Mouse (Mus musculus) forebrain, embryonic 11.5 days (tissue): ENCODE results near the gene Ppp1r18. TPM values are rescaled to one million over a fixed set of nuclear protein-coding genes. Genes with fewer than 3 reads are reported as not detected.
"Not testable (repeated sequence)": the region's sequence is repeated elsewhere in the genome, so short reads cannot be mapped to it uniquely, and the experiment has no call there.

ENCODE experiments used
- ATAC-seq: fragments of 200-750 bp; cut with Nextera tagmentation; replicated peaks from 2 replicates; pipeline ENCODE4 v1.8.0; 2017; ENCODE audit warnings: moderate TSS enrichment; ENCODE audit not compliant: low FRiP score
- DNase-seq: peaks from one replicate; pipeline ENCODE4 v3.0.0-alpha.2; 2017; ENCODE audit warnings: low spot score
- H3K27ac ChIP-seq: fragments of 300-500 bp; sonication (generic); 2 replicates; pipeline ENCODE4 v1.5.1; 2014; ENCODE audit warnings: low read depth, low read length
- H3K27me3 ChIP-seq: fragments of 300-500 bp; sonication (generic); 2 replicates; pipeline ENCODE4 v1.6.1; 2014; ENCODE audit warnings: mild to moderate bottlenecking, low read length, mixed read lengths; ENCODE audit not compliant: control insufficient read depth, insufficient read depth
- H3K36me3 ChIP-seq: fragments of 300-500 bp; sonication (generic); 2 replicates; pipeline ENCODE4 v1.6.1; 2014; ENCODE audit warnings: mild to moderate bottlenecking, low read length, moderate library complexity, mixed read lengths; ENCODE audit not compliant: control insufficient read depth, insufficient read depth
- H3K4me1 ChIP-seq: fragments of 300-500 bp; sonication (generic); replicated peaks from 2 replicates; pipeline ENCODE4 v1.6.1; 2014; ENCODE audit warnings: low read length, mixed read lengths; ENCODE audit not compliant: control insufficient read depth, insufficient read depth
- H3K4me2 ChIP-seq: fragments of 300-500 bp; sonication (generic); 2 replicates; pipeline ENCODE4 v1.6.1; 2014; ENCODE audit warnings: low read depth, mild to moderate bottlenecking, low read length, moderate library complexity, mixed read lengths; ENCODE audit not compliant: severe bottlenecking
- H3K4me3 ChIP-seq: fragments of 300-500 bp; sonication (generic); 2 replicates; pipeline ENCODE4 v1.5.1; 2014; ENCODE audit warnings: low read depth, low read length
- H3K9ac ChIP-seq: fragments of 300-500 bp; sonication (generic); 2 replicates; pipeline ENCODE4 v1.6.1; 2014; ENCODE audit warnings: low read length
- H3K9me3 ChIP-seq: fragments of 300-500 bp; sonication (generic); 2 replicates; pipeline ENCODE4 v1.6.1; 2016; ENCODE audit warnings: low read length, mixed read lengths; ENCODE audit not compliant: control insufficient read depth
- WGBS: fragments of 180-500 bp; shearing (Covaris S2); extraction: QIAGEN DNeasy Blood & Tissue Kit; methylation state at CpG from one replicate; pipeline ENCODE4 v1.1.7; 2014; 5-methylcytosine and 5-hydroxymethylcytosine counted together
- polyA plus RNA-seq: library from polyadenylated mRNA; unstranded; fragments of >200 nt; fragmentation: Nextera tagmentation; extraction: Ambion mirVana; gene quantifications from 2 replicates; pipeline ENCODE4 v1.2.1, GENCODE M21; 2014

Gene Ppp1r18
- polyA plus RNA-seq, 1 experiment from 2014 or later = 25.1 TPM

DNA sequence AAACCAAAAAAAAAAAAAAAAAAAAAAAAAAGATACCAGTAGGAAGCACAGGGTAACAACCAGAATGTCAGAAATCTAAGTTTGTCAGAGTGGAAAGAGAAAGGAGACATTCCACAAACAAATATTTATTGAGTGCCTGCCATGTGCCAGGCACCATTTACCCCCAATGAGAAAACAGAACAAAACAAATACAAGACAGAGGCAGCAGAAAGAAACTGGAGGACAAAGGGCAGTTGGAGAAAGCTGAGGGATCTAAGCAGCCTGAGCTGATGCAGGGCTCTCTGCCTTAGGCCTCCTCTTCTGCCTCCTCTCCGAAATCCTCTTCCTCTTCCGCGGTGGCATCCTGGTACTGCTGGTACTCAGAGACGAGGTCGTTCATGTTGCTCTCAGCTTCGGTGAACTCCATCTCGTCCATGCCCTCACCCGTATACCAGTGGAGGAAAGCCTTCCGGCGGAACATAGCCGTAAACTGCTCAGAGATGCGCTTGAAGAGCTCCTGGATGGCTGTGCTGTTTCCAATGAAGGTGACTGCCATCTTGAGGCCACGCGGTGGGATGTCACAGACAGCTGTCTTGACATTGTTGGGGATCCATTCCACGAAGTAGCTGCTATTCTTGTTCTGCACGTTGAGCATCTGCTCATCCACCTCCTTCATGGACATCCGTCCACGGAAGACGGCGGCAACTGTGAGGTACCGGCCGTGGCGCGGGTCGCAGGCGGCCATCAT lies 30.5 kb upstream of the Ppp1r18 start:
- 82% methylated on average over 26 of the region's 26 CpGs for WGBS
- H3K36me3 ChIP-seq = peaks cover 24% of the 10 kb centered on the region
- no peak for ATAC-seq

DNA sequence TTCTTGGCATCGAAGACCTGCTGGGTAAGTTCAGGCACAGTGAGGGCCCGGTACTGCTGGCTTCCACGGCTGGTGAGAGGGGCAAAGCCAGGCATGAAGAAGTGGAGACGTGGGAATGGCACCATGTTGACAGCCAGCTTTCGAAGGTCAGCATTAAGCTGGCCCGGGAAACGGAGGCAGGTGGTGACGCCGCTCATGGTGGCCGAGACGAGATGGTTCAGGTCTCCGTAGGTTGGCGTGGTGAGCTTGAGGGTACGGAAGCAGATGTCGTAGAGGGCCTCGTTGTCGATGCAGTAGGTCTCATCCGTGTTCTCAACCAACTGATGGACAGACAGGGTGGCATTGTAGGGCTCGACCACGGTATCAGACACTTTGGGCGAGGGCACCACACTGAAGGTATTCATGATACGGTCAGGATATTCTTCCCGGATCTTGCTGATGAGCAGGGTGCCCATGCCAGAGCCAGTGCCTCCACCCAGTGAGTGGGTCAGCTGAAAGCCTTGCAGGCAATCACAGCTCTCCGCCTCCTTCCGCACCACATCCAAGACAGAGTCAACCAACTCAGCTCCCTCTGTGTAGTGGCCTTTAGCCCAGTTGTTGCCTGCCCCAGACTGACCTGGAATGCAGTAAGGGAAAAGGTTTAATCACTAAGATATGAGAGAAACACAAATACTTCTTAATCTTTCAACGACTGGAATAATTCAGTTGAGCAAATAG lies 29.8 kb upstream of the Ppp1r18 start:
- Histone ChIP-seq H3K27me3 (no peaks in the 10 kb centered on the region), H3K36me3 (peaks cover 24% of the 10 kb centered on the region), H3K4me3 (peak overlapping the region; percentile 76), H3K9me3 (no peaks in the 10 kb centered on the region), H3K9ac (peak overlapping the region; percentile 94; the same call in 1 of the 2 replicates), H3K4me1 (peaks cover 18% of the 10 kb centered on the region), H3K27ac (no peak overlapping the region), H3K4me2 (peak overlapping the region; percentile 83)
- ATAC-seq (no peak), DNase-seq (no peak)
- 80% methylated on average over 26 of the region's 26 CpGs for WGBS

More for the DNA sequence above, 30.5 kb upstream of the Ppp1r18 start:
- H3K4me1 ChIP-seq = peaks cover 22% of the 10 kb centered on the region
- H3K27ac ChIP-seq = no peak overlapping the region
- peak overlapping the region; percentile 76 for H3K4me3 ChIP-seq
- H3K9me3 ChIP-seq = no peaks in the 10 kb centered on the region
- H3K9ac ChIP-seq = peak overlapping the region; percentile 39
- H3K27me3 ChIP-seq = no peaks in the 10 kb centered on the region
- DNase-seq = no peak
- peak overlapping the region; percentile 83 for H3K4me2 ChIP-seq

DNA sequence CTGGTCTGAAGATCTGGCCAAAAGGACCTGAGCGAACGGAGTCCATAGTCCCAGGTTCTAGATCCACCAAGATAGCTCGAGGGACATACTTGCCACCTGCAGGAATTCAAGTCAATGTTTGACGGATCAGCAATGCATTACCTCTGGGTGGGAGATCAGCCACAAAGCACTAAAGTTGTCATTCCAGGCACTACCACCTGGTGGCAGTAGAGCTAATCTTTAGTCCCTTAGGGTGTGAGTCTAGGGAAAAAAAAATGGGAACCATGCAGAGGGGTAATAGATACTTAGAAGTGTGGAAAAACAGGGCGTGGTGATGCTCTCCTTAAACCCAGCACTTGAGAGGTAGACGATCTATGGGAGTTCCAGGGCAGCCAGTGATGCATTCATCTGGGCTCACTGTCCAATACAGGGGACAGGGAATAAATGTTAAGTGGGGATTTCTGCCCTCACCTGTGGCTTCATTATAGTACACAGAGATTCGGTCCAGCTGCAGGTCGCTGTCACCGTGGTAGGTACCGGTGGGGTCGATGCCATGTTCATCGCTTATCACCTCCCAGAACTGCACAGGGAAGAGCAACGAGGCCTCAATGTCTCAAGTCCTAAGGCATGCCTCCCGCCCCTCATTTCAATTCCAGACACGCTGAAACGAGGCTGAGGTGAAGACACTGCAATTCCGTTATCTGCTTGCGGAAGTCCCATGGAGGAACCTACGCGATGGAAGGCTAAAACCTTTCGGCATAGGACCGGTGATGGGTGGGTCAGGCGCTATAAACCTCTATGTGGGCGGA lies 29.0 kb upstream of the Ppp1r18 start:
- DNase-seq (peak; percentile 89), ATAC-seq (no peak)
- peak overlapping the region; percentile 94 for H3K9ac ChIP-seq
- no peaks in the 10 kb centered on the region for H3K9me3 ChIP-seq
- no peaks in the 10 kb centered on the region for H3K27me3 ChIP-seq
- 9% methylated on average over 24 of the region's 24 CpGs for WGBS
- H3K4me3 ChIP-seq = peak overlapping the region; percentile 76
- peak overlapping the region; percentile 97 for H3K27ac ChIP-seq
- H3K4me1 ChIP-seq = peaks cover 18% of the 10 kb centered on the region
- peak overlapping the region; percentile 83 for H3K4me2 ChIP-seq
- H3K36me3 ChIP-seq = peaks cover 24% of the 10 kb centered on the region

DNA sequence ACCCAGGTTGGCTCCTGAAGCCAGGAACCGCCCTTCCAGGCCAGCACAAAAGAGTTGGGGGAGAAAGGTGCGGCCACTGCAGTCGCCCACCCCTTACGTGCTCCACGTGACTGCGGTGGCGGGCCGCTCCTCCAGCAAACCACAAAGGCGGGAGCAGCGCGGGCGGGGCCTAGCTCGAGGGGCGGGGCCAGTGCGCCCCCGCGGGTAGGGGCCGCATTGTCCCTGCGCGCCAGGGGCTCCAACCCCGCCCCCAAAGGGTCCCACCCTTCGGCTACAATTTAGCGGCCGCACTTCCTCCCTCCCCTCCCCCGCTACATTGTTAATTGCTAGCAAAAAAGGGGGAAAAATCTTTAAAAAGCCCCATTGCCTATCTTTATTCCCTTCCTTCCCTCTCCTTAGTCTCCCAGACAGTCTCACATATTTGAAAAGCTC lies 28.4 kb upstream of the Ppp1r18 start:
- Histone ChIP-seq H3K27me3 (no peaks in the 10 kb centered on the region), H3K4me2 (peak overlapping the region; percentile 83), H3K36me3 (peaks cover 24% of the 10 kb centered on the region), H3K9ac (peak overlapping the region; percentile 94), H3K9me3 (no peaks in the 10 kb centered on the region), H3K4me3 (peak overlapping the region; percentile 76), H3K27ac (peak overlapping the region; percentile 97), H3K4me1 (peaks cover 18% of the 10 kb centered on the region)
- WGBS = 1% methylated on average over 23 of the region's 25 CpGs
- ATAC-seq = peak; percentile 42
- peak; percentile 98 for DNase-seq

DNA sequence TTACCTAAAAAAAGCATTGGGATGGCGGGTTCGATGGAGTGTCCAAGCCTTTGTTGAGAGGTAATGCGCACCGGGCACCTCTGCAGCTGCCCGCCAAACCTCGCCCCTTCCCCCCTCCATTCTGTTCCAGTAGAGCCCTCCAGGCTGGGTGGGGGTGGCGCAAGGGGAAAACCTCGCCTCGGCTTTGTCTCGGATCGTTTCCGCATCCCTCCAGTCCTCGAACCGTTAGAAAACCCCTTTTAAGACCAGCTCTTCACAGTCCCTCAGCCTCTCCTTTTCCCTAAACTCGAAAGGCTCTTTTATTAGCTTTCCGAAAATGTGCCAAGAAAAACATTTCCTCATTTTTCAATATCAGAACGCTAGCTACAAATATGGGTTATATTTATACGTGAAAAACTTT lies 27.9 kb upstream of the Ppp1r18 start:
- DNase-seq (peak; percentile 88), ATAC-seq (peak; percentile 18; the same call in 1 of the 2 replicates)
- no peaks in the 10 kb centered on the region for H3K27me3 ChIP-seq
- H3K9ac ChIP-seq = peak overlapping the region; percentile 94
- peak overlapping the region; percentile 97 for H3K27ac ChIP-seq
- no peaks in the 10 kb centered on the region for H3K9me3 ChIP-seq
- under 1% methylated on average over 18 of the region's 18 CpGs for WGBS
- peak overlapping the region; percentile 76 for H3K4me3 ChIP-seq
- peaks cover 24% of the 10 kb centered on the region for H3K36me3 ChIP-seq
- H3K4me2 ChIP-seq = peak overlapping the region; percentile 83; the same call in 1 of the 2 replicates
- H3K4me1 ChIP-seq = peaks cover 18% of the 10 kb centered on the region

DNA sequence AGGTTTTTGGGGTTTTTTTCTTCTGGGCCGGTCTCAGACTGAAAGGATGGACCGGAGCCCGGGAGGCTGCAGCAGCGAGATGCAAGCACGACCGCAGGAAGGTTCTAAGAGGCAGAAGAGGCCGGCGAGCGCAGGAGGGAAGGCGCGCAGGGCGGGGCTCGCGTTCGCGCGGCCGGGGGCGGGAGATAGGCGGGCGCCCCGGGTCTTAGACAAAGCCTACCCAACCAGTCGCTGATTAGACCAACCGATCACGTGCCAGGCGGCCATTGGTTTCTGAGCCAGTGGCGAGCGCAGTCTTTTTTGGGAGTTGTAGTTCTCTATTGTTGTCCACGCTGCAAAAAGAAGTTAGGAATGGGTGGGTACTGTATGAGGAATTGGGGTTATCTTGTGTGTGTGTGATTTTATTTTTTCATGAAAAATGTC lies 27.3 kb upstream of the Ppp1r18 start, which contains the start of gene Tubb5:
Gene Tubb5 (minus strand): TSS at position 185 of the 423 bp plus-strand sequence.
- H3K9ac ChIP-seq = peak within 1 kb of the TSS; percentile 94
- H3K27me3 ChIP-seq = no peaks in the 10 kb centered on the region
- H3K36me3 ChIP-seq = peaks cover 22% of the 10 kb centered on the region
- H3K27ac ChIP-seq = peak within 1 kb of the TSS; percentile 97
- H3K4me1 ChIP-seq = peaks cover 20% of the 10 kb centered on the region
- WGBS = under 1% methylated on average over 29 of the region's 29 CpGs
- peak; percentile 98 for DNase-seq
- peak within 1 kb of the TSS; percentile 76 for H3K4me3 ChIP-seq
- peak within 1 kb of the TSS; percentile 83 for H3K4me2 ChIP-seq
- ATAC-seq = peak; percentile 80
- H3K9me3 ChIP-seq = no peaks in the 10 kb centered on the region

DNA sequence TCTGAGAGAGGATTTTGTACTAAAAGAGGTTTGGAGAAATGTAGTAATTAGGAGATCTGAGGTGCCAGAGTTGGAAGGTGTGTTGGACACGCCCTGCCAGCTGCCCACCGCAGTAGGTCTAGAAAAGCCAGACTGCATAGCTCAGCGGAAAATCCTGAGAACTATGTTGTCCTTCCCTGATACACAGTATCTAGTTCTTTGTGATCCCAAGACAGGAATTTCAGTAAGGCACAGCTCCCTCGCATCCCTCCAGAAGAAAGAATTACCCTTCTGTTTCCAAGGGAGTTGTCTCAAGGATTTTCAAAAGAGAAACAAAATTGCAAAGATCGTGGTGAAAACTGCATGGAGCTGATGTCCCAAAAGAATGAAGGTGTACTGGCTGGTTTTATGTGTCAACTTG lies 26.8 kb upstream of the Ppp1r18 start:
- ATAC-seq (no peak; the same call in 1 of the 2 replicates), DNase-seq (no peak)
- H3K27me3 ChIP-seq = no peaks in the 10 kb centered on the region
- peak overlapping the region; percentile 97 for H3K27ac ChIP-seq
- H3K9me3 ChIP-seq = no peaks in the 10 kb centered on the region
- peaks cover 20% of the 10 kb centered on the region for H3K36me3 ChIP-seq
- peaks cover 20% of the 10 kb centered on the region for H3K4me1 ChIP-seq
- H3K4me3 ChIP-seq = peak overlapping the region; percentile 76
- WGBS = 3% methylated on average over 5 of the region's 5 CpGs
- H3K4me2 ChIP-seq = peak overlapping the region; percentile 67
- H3K9ac ChIP-seq = peak overlapping the region; percentile 94

DNA sequence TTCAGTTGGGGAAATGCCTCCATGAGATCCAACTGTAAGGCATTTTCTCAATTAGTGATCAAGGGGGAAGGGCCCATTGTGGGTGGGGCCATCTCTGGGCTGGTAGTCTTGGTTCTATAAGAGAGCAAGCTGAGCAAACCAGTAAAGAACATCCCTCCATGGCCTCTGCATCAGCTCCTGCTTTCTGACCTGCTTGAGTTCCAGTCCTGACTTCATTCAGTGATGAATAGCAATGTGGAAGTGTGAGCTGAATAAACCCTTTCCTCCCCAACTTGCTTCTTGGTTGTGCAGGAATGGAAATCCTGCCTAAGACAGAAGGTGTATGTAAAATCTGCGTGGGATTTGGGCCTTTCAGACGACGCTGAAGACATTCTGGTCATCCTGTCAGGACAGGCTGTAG lies 26.4 kb upstream of the Ppp1r18 start:
- H3K27me3 ChIP-seq, DNase-seq, ATAC-seq, H3K9me3 ChIP-seq: not testable (repeated sequence)
- peaks cover 20% of the 10 kb centered on the region for H3K4me1 ChIP-seq
- H3K9ac ChIP-seq = peak overlapping the region; percentile 94
- WGBS = 47% methylated on average over 3 of the region's 3 CpGs
- peak overlapping the region; percentile 97 for H3K27ac ChIP-seq
- peak overlapping the region; percentile 67 for H3K4me2 ChIP-seq
- H3K36me3 ChIP-seq = peaks cover 18% of the 10 kb centered on the region
- H3K4me3 ChIP-seq = peak overlapping the region; percentile 76
